ENCODE assay signal across 12 mouse cellular contexts in the genomic region with DNA sequence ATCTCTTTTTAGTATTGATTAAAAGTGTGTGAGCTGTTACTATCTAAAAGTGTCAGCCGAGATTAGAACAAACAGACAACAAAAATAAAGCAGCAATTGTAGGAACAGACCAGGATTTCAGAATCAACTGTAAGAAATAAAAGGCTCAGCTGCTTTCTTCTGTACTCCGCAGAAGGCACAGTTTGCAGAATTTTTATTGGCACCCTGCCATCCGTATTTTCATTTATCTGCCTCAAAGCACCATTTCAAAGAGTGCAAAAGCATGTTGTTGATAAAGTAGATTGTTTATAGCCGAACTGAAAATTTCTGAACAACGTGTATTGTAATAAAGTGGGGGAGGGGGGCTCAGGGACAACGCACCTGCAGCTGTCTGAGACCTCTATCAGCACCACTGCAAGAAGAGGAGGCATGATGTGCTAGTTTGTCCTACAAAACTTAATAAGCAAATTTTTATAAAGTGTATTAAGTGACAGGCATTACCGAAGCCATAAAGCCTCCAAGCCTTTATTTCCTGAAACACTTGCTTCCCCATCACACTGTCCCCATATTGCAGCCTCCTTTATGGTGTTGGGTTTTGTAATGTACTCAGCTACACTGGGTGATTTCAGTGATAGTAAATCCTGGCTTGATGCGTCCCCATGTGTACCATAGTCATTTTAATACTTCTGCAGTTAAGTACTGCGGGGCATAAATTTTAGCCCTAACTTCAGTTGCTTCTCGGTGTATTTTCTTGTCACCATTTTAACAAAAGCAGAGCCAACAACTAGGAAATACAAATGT.
"Had no signal": no experiment of that assay in that cellular context is flagged by ENCODE, and none has a peak within 500 bp of the region (broad histone marks: within the 10 kb centered on the region; RNA-seq: fewer than 3 reads in every experiment).

No protein-coding gene starts in this region.

- H3K9me3 ChIP-seq: kidney, embryonic 15.5 days; limb, embryonic 15.5 days; liver, embryonic 12.5 days; midbrain, embryonic 15.5 days had no signal

- H3K36me3 ChIP-seq: kidney, embryonic 15.5 days; limb, embryonic 15.5 days; liver, embryonic 12.5 days; midbrain, embryonic 15.5 days had no signal

- H3K9ac ChIP-seq: kidney, embryonic 15.5 days; limb, embryonic 15.5 days; liver, embryonic 12.5 days; midbrain, embryonic 15.5 days had no signal

- DNase-seq: kidney, adult 2 months; kidney, postnatal 14 days; retina, postnatal 1 day; right cerebral cortex, postnatal 4 days; spleen, adult 18-20 months; thymus, adult 18-20 months; thymus, postnatal 25 days had no signal

- H3K27ac ChIP-seq: kidney, embryonic 15.5 days; left cerebral cortex, adult 2 months; limb, embryonic 15.5 days; liver, embryonic 12.5 days; midbrain, embryonic 15.5 days had no signal

- H3K4me2 ChIP-seq: kidney, embryonic 15.5 days; limb, embryonic 15.5 days; liver, embryonic 12.5 days; midbrain, embryonic 15.5 days had no signal

- H3K4me3 ChIP-seq: kidney, embryonic 15.5 days; left cerebral cortex, adult 2 months; limb, embryonic 15.5 days; liver, embryonic 12.5 days; midbrain, embryonic 15.5 days had no signal

- H3K4me1 ChIP-seq: liver, embryonic 12.5 days; midbrain, embryonic 15.5 days had no signal

- ATAC-seq: liver, embryonic 12.5 days; midbrain, embryonic 15.5 days had no signal

- H3K27me3 ChIP-seq: kidney, embryonic 15.5 days; limb, embryonic 15.5 days; liver, embryonic 12.5 days; midbrain, embryonic 15.5 days had no signal
